Mouse (Mus musculus) kidney, postnatal 10 days (tissue): ENCODE data around the gene Tbc1d5.

Experiments
- DNase-seq: peaks from one replicate; pipeline ENCODE4 v3.0.0; 2021; ENCODE audit warnings: mixed read lengths

The Tbc1d5 gene

GRCm38 (mm10) chr17:50872600-50872999, 306.6 kb downstream of the Tbc1d5 start:
- DNase-seq, result no peak

- DNase-seq, result no peak
Measured at GRCm38 (mm10) chr17:50867297-50867696, 311.9 kb downstream of the Tbc1d5 start.

- no peak for DNase-seq
Measured at GRCm38 (mm10) chr17:50864781-50865180, 314.4 kb downstream of the Tbc1d5 start.

- no peak for DNase-seq
Measured at GRCm38 (mm10) chr17:50853220-50853619, 325.9 kb downstream of the Tbc1d5 start.

- no peak for DNase-seq
Measured at GRCm38 (mm10) chr17:50851382-50851781, 327.8 kb downstream of the Tbc1d5 start.

GRCm38 (mm10) chr17:50814089-50814488, 365.1 kb downstream of the Tbc1d5 start:
- DNase-seq, result no peak

GRCm38 (mm10) chr17:50813580-50813979, 365.6 kb downstream of the Tbc1d5 start:
- DNase-seq, result no peak

- DNase-seq, result no peak
Measured at GRCm38 (mm10) chr17:50805631-50806030, 373.5 kb downstream of the Tbc1d5 start.

- DNase-seq, result no peak
Measured at GRCm38 (mm10) chr17:50803234-50803633, 375.9 kb downstream of the Tbc1d5 start.

GRCm38 (mm10) chr17:50802380-50802779, 376.8 kb downstream of the Tbc1d5 start:
- DNase-seq, result no peak

GRCm38 (mm10) chr17:50795445-50796095, 383.6 kb downstream of the Tbc1d5 start:
- peak; percentile 64 for DNase-seq

GRCm38 (mm10) chr17:50791671-50792070, 387.5 kb downstream of the Tbc1d5 start:
- no peak for DNase-seq

GRCm38 (mm10) chr17:50788835-50789234, 390.3 kb downstream of the Tbc1d5 start:
- no peak for DNase-seq

GRCm38 (mm10) chr17:50775247-50775646, 403.9 kb downstream of the Tbc1d5 start:
- DNase-seq, result peak; percentile 25

GRCm38 (mm10) chr17:50764387-50764786, 414.8 kb downstream of the Tbc1d5 start:
- no peak for DNase-seq

GRCm38 (mm10) chr17:50763407-50763806, 415.7 kb downstream of the Tbc1d5 start:
- peak; percentile 27 for DNase-seq

GRCm38 (mm10) chr17:50762231-50762630, 416.9 kb downstream of the Tbc1d5 start:
- no peak for DNase-seq

GRCm38 (mm10) chr17:50761082-50761481, 418.1 kb downstream of the Tbc1d5 start:
- no peak for DNase-seq

GRCm38 (mm10) chr17:50753356-50754138, 425.6 kb downstream of the Tbc1d5 start:
- no peak for DNase-seq

- no peak for DNase-seq
Measured at GRCm38 (mm10) chr17:50752753-50753152, 426.4 kb downstream of the Tbc1d5 start.

- no peak for DNase-seq
Measured at GRCm38 (mm10) chr17:50751911-50752310, 427.2 kb downstream of the Tbc1d5 start.

GRCm38 (mm10) chr17:50750874-50751273, 428.3 kb downstream of the Tbc1d5 start:
- no peak for DNase-seq

- DNase-seq, result no peak
Measured at GRCm38 (mm10) chr17:50741386-50741785, 437.8 kb downstream of the Tbc1d5 start.

GRCm38 (mm10) chr17:50740804-50741203, 438.3 kb downstream of the Tbc1d5 start:
- no peak for DNase-seq
